Mouse (Mus musculus): ENCODE results near the gene Olfr49.
"Not testable (repeated sequence)": the region's sequence is repeated elsewhere in the genome, so short reads cannot be mapped to it uniquely, and the experiment has no call there.

Olfr49 gene

GRCm38 (mm10) chr14:54231176-54231956 lies 53.4 kb downstream of the Olfr49 start:
- DNase-seq (ENCODE audit: low spot score) = no peak

GRCm38 (mm10) chr14:54230638-54231150 lies 54.0 kb downstream of the Olfr49 start:
- no peak for DNase-seq (ENCODE audit: low spot score)

GRCm38 (mm10) chr14:54229849-54230248 lies 54.9 kb downstream of the Olfr49 start:
- not testable (repeated sequence) for DNase-seq (ENCODE audit: low spot score)

- DNase-seq (ENCODE audit: low spot score) = no peak
These were observed 55.6 kb downstream of the Olfr49 start for GRCm38 (mm10) chr14:54228933-54229713.

GRCm38 (mm10) chr14:54228501-54228900 lies 56.2 kb downstream of the Olfr49 start:
- DNase-seq (ENCODE audit: low spot score) = no peak
